Mouse (Mus musculus) cerebellum, adult 2 months (tissue): ENCODE results near the gene Farsb. TPM values are rescaled to one million over a fixed set of nuclear protein-coding genes. Genes with fewer than 3 reads are reported as not detected.

Source experiments
- DNase-seq, 2 experiments: peaks; one replicate each; pipeline ENCODE4 v3.0.0; 2021
- H3K27ac ChIP-seq: fragments of 200-500 bp; 2 replicates; pipeline ENCODE4 v1.5.1; 2012; ENCODE audit warnings: low read length, control low read depth, inconsistent platforms; ENCODE audit not compliant: insufficient read depth
- H3K27me3 ChIP-seq: fragments of 200-500 bp; 2 replicates; pipeline ENCODE4 v1.6.1; 2012; ENCODE audit warnings: inconsistent platforms, mild to moderate bottlenecking, low read length, moderate library complexity; ENCODE audit not compliant: control insufficient read depth, insufficient read depth
- H3K4me1 ChIP-seq: fragments of 200-500 bp; 2 replicates; pipeline ENCODE4 v1.6.1; 2011; ENCODE audit warnings: low read length; ENCODE audit not compliant: control insufficient read depth, insufficient read depth
- H3K4me3 ChIP-seq: fragments of 200-500 bp; replicated peaks from 2 replicates; pipeline ENCODE3; 2011; ENCODE audit warnings: mild to moderate bottlenecking, low read depth, low read length, control low read depth; ENCODE audit not compliant: insufficient read depth
- CTCF ChIP-seq: fragments of 200-500 bp; IDR thresholded peaks from 2 replicates; pipeline ENCODE4 v1.5.1; 2011; ENCODE audit warnings: low read depth, mild to moderate bottlenecking, control low read depth, low read length, moderate library complexity, borderline replicate concordance; ENCODE audit not compliant: insufficient read depth
- POLR2A ChIP-seq: fragments of 200-500 bp; IDR thresholded peaks from 2 replicates; pipeline ENCODE4 v1.6.1; 2011; ENCODE audit warnings: low read length, control low read depth, borderline replicate concordance; ENCODE audit not compliant: insufficient read depth
- WGBS: fragments of 180-500 bp; shearing (Covaris S2); methylation state at CpG from one replicate; pipeline ENCODE4 v1.1.7; 2018; 5-methylcytosine and 5-hydroxymethylcytosine counted together
- polyA plus RNA-seq: library from polyadenylated mRNA; depleted of rRNA; stranded (reverse); fragments of >200 nt; gene quantifications from 2 replicates; pipeline ENCODE4 v1.2.3, GENCODE M21; 2012

Farsb gene
- polyA plus RNA-seq, 1 experiment, result 62.6 TPM

DNA sequence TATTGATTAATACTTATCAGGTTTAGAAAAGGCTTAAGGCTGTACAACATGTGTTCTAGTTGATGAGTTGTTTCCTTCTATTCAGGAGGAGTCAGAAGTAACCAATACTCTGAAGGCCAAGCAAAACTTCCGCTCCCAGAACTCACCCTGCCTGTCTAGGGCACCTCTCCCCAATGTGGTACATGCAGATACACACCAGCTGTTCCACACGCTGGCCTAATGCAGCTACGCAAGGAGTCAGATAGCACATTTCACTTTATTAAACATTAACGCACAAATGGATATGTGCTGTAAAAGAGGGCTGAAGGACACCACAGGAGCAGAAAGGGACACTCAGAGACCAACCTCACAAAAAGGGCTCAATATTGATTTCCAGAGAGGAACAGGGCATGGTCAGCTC, 63.8 kb downstream of the Farsb start:
- WGBS, result 90% methylated on average over 4 of the region's 4 CpGs
- TF ChIP-seq POLR2A, result no peak
- no peak for TF ChIP-seq CTCF
- H3K4me3 ChIP-seq, result no peak overlapping the region
- DNase-seq, result no peak
- H3K4me1 ChIP-seq, result peaks cover 3% of the 10 kb centered on the region; the same call in 1 of the 2 replicates
- no peaks in the 10 kb centered on the region for H3K27me3 ChIP-seq
- no peak overlapping the region for H3K27ac ChIP-seq

DNA sequence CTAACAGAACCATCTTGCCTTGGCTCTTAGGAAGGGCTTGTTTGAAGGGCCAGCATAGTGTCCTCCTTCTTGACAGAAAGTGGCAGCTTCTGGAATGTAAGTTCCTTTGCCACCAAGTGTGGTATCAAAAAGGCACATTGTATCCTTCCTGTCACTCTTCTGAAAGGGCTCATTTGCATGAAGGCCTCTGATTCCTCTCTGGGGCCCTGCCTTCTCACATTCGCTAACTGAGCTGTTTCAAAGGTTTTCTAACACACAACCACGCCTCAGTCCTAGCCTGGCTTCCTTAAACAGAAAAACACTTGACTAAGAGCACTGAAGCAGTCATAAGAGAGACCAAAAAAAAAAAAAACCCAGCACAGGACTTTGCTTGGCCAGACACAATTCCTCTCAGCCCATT, 66.1 kb downstream of the Farsb start:
- H3K4me1 ChIP-seq, result peaks cover 3% of the 10 kb centered on the region; the same call in 1 of the 2 replicates
- no peak overlapping the region for H3K27ac ChIP-seq
- no peak overlapping the region for H3K4me3 ChIP-seq
- WGBS, result 68% methylated on average over 2 of the region's 2 CpGs
- no peaks in the 10 kb centered on the region for H3K27me3 ChIP-seq
- no peak for DNase-seq
- TF ChIP-seq CTCF (no peak), POLR2A (no peak)

DNA sequence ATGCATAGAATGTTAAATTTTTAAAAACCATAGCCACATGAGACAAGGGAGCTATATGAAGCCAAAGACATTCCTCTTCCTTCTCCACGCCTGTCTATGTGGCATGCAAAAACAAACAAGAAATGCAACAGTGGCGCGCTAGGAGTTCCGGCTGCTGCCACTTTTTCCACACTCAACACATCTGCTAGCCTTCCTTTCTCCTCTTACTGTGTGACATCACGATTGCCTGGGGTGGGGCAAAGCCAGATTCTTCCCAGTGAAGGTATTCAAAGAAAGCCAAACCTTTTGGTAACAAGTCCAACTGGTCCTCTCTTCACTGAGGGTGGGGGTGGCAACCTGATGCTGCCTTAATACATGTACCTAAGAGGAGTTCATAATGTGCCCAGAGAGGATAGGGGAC, 66.9 kb downstream of the Farsb start:
- 92% methylated on average over 5 of the region's 5 CpGs for WGBS
- Histone ChIP-seq H3K4me3 (no peak overlapping the region), H3K4me1 (peaks cover 3% of the 10 kb centered on the region; the same call in 1 of the 2 replicates), H3K27ac (no peak overlapping the region), H3K27me3 (no peaks in the 10 kb centered on the region)
- DNase-seq, result no peak
- TF ChIP-seq POLR2A (no peak), CTCF (no peak)

DNA sequence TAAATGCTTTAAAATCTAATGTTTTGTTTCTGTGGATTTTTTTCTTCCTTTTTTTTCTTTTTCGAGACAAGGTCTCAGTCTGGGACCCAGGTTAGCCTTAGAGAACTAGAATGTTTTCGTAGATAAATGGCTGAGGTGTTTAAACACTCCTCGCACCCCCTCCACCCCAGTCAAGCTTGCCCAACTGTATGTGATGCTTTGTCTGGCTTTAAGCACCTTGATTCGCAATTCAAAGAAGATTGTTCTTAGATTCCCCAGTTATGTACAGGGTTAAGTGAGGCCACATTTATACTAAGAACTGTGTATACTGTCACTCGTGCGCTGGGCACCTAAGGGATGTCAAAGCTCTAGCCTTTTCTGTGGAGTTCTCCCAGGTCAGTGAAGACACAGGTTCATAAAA, 68.4 kb downstream of the Farsb start:
- 93% methylated on average over 6 of the region's 6 CpGs for WGBS

DNA sequence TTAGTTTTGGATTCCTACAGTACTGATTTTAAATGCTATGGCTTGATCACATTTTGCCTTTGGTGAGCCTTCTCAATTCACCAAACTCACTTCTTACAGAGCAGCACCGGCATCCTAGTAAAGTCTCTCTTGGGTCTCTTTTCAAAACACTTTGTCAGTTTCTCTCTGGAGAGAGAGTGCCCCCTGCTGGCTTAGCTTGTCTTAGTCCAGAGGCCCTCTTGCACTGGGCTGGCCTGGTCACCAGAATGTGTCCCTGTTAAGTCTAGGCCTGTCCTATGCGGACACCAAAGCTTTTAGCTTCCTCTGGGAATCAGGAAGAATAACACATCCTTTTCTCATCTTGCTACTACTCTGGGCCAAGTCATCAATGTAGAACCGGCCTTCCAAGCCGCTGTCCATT, 69.1 kb downstream of the Farsb start:
- Histone ChIP-seq H3K4me3 (no peak overlapping the region), H3K4me1 (no peaks in the 10 kb centered on the region), H3K27me3 (no peaks in the 10 kb centered on the region), H3K27ac (no peak overlapping the region)
- TF ChIP-seq CTCF (peak; percentile 77), POLR2A (no peak)
- 44% methylated on average over 4 of the region's 4 CpGs for WGBS
- peak; percentile 74 to 86 for DNase-seq

More for the DNA sequence above, 68.4 kb downstream of the Farsb start:
- no peaks in the 10 kb centered on the region for H3K27me3 ChIP-seq
- TF ChIP-seq POLR2A (no peak), CTCF (no peak)
- H3K4me1 ChIP-seq, result no peaks in the 10 kb centered on the region
- no peak for DNase-seq
- H3K4me3 ChIP-seq, result no peak overlapping the region
- H3K27ac ChIP-seq, result no peak overlapping the region

DNA sequence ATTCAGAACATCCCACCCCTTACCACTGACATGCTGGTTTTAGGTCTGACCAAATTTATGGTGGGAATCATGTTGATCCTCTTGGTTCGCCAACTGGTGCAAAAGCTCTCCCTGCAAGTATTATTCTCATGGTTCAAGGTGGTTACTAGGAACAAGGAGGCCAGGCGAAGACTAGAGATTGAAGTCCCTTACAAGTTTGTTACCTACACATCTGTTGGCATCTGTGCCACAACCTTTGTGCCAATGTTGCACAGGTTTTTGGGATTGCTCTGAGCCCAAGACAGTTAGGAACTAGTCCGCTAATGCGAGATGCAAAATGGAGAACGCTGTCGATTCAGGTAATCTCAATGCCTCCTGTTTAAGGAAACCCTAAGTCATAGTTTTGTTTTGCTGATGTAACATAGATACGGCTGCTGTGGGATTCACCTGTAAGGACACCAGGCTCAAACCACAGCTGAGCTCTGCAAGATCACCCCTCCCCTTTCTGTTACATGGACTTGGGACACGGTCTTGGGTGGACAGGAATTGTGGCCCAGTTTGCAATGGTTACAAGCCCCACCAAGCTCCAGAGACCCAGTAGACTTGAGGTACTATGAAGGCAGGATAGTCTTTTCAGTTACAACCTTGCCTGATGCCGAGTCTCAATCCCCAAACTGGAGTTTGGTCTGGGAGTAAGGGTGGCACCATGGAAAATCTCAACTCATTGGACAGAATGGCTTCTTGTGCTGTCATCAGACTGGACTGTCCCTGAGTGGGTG, 71.4 kb downstream of the Farsb start:
- DNase-seq, result peak in 1 of 2 experiments; percentile 5
- H3K4me1 ChIP-seq, result no peaks in the 10 kb centered on the region

DNA sequence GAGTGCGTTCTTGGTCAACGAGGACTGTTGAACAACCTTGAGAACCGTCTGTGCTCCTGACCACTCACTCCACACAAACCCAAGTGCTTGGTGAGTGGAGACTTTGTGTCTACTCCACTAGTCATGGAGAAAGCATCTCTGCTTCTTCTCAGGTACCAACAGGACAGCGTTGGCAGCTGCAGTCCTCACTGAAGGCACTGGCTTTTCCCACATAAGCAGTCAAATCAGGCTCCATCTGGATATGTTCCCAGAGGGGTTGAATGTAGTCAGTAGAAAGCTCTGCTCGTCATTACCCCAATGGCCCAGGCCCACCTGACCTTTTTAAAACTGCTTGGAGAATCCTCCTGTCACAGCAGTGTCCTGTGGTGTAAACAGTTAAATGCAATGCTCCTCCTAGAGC, 74.3 kb downstream of the Farsb start:
- no peaks in the 10 kb centered on the region for H3K27me3 ChIP-seq

More for the DNA sequence above, 71.4 kb downstream of the Farsb start:
- Histone ChIP-seq H3K27ac (no peak overlapping the region), H3K27me3 (no peaks in the 10 kb centered on the region), H3K4me3 (no peak overlapping the region)
- TF ChIP-seq CTCF (no peak), POLR2A (no peak)
- 93% methylated on average over 9 of the region's 9 CpGs for WGBS

DNA sequence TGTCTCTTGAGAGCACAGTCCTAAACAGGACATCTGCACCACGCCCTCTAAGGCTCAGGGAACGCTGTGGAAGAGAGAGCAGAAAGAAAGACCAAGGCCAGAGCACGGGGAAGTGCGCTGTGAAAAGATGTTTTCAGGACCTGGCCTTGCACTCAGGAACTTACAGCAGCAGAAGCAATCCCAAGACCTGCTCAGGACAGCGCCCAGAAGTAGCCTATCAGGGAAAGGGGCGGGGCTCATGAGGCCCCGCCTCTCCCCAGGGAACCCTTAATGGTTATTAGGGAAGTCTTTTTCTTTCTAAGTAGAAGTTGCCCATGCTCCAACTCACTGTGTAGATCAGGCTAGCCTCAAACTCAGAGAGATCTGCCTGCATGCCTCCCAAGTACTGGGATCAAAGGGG, 76.0 kb downstream of the Farsb start:
- TF ChIP-seq CTCF (no peak), POLR2A (no peak)
- Histone ChIP-seq H3K27me3 (no peaks in the 10 kb centered on the region), H3K4me1 (peaks cover 8% of the 10 kb centered on the region; the same call in 1 of the 2 replicates), H3K4me3 (no peak overlapping the region), H3K27ac (no peak overlapping the region)
- DNase-seq, result no peak
- 50% methylated on average over 7 of the region's 7 CpGs for WGBS

More for the DNA sequence above, 74.3 kb downstream of the Farsb start:
- WGBS, result 74% methylated on average over 5 of the region's 5 CpGs
- Histone ChIP-seq H3K4me1 (0 out of 2 replicates have a peak, but pooled peaks cover 2% of the 10 kb centered on the region), H3K27ac (no peak overlapping the region), H3K4me3 (no peak overlapping the region)
- peak in 1 of 2 experiments; percentile 7 for DNase-seq
- TF ChIP-seq POLR2A, result no peak
- no peak for TF ChIP-seq CTCF
